Mouse (Mus musculus): ENCODE measurements around the gene Ppp1r37. TPM values are rescaled to one million over a fixed set of nuclear protein-coding genes. Genes with fewer than 3 reads are reported as not detected.

Gene Ppp1r37
- total RNA-seq, 2 experiments from 2014 or later, result 48.0 to 52.3 TPM

DNA sequence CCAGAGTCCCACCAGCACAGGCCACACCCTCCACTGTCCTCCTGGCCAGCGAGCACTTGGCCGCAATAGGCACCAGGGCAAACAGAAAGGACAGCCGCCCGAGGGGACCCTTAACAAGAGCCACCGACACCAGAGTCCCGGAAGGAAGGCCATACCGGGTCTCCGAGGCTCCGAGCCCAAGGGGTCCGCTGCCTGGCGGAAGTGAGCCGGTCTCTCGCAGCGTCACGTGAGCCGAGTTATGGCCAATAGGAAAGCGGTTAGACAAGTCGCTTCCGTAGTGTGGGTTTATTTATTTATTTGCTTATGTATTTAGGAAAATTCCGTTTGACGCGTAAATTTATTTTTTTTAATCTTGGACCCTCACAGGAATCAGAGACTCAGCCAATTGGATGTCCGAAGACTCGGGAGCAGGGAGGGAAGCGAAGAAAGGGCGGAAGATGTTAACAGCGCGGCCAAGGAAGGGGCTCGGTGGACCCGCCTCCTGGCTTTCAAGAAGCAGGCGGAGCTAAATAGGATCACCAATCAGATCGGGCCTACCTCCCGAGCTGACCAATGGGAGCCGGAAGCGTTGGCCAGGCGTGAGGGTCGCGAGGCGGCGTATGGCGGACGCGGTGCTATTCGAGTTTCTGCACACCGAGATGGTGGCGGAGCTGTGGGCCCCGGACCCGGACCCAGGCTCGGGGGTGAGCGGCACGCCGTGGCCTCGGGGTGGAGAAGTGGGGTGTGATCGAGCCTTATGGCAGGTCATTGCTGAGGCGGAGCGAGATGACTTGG, 54.5 kb downstream of the Ppp1r37 start, which contains the start of the genes Bloc1s3 and Trappc6a:
Gene Bloc1s3, minus strand, starts transcription at position 218 of the 774 bp plus-strand sequence.
Gene Trappc6a, plus strand, starts transcription at position 246 of the 774 bp plus-strand sequence.
- intact Hi-C loops (cut with DNase I), result loop anchor here (5.0 kb wide), 1 partner anchor 54 kb away; the partner anchor contains the start of gene Ppp1r37
- DNase-seq (ENCODE audit: low spot score), result peak; percentile 88

DNA sequence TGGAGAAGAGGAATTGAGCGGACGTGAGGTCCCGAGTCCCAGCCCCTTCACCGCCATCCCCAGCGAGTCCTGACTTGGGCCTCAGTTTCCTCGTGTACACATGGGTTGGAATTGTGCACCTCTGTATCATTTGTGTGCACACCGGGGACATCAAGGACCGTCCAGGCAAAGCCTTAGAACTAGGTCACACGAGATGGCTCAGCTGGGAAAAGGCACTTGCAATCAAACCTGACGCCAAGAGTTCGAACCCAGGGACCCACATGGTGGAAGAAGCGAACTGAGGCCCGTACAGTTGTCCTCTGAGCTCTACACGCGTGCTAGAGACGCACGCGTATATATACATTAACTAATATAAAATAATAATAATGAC, 55.3 kb downstream of the Ppp1r37 start:
- intact Hi-C loops (cut with DNase I), result loop anchor here (2.0 to 5.0 kb wide), 2 partner anchors 55 to 65 kb away; partner anchors contain the start of gene Ppp1r37
- DNase-seq (ENCODE audit: low spot score), result no peak

DNA sequence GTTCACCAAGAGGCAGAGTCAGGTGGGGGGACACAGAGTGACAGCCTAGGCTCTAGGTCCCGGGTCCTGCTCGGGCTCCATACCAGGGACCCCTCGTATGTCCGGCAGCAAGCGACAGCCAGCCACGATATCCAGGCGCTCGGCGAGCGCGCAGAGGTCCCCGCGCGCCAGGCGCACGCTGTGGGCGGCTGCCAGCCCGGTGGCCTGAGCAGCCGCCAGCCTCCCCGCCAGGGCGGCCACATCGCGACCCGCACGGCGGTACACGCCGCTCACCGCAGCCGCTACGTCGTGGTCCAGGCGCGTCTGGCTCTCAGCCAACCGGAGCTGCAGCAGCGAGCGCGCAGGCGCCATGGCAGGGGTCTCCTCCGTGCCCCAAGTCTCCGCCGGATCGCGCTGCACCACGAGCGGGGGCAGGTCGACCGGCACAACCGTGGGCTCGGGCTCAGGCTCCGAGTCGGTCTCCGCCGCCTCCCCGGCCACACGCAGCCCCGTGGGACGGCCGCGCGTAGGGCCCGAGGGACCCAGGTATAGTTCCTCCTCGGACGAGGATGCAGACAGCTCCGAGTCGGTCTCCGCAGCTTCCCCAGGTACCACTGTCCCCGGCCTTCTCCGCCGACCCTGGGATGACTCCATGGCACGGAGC, 55.8 kb downstream of the Ppp1r37 start:
- intact Hi-C loops (cut with DNase I), result loop anchor here (2.0 to 5.0 kb wide), 2 partner anchors 55 to 66 kb away; partner anchors contain the start of gene Ppp1r37
- no peak for DNase-seq (ENCODE audit: low spot score)

DNA sequence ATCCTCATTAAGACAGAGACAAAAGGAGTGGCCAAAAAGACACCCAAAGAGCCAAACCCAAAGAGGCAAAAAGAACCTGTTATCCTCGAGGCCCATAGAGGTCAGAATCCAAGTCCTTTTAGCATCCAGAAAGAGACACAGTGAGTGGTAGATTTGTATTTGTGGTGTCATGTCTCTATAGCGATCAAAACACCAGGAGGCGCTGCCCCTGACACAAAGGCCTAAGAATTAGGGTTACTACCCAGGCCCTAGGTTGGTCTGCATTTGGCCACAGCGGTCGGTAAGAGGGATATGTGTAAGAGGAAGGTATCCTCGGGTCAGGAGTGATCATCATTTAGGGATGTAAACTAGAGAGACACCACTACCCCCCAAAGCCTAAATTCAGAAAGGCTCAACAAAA, 56.5 kb downstream of the Ppp1r37 start:
- intact Hi-C loops (cut with DNase I), result loop anchor here (2.0 to 5.0 kb wide), 2 partner anchors 56 to 66 kb away; partner anchors contain the start of gene Ppp1r37

DNA sequence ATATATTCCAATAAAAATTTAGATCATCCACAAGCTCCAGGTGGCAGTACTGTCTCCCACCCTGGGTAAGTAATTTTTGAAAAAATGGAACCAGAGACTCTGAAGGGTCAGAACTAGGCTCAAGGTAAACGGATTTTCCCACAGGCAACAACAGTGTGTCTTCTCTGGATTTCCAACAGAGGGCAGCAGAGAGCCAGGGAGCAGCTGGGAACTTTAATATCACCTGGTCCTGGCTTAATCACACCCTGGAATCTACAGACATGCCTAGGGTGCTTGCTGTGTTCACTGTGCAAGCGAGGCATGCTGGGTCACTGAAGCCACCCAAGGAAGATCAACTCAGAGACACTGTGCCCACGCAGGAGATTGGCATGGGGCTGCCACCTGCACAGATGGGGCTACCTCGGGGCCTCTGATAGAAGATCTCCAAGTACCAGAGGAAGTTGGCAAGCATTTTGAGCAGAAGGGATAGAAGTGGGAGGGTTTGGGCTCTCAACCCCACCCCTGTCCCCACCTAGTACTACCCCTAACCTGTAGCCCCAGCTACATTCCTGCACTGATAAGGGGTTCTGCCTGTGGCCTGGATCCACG, 59.3 kb downstream of the Ppp1r37 start:
- intact Hi-C loops (cut with DNase I), result loop anchor here (1.0 to 5.0 kb wide), 3 partner anchors 42 to 115 kb away; no protein-coding TSS in a partner anchor
- no peak for DNase-seq (ENCODE audit: low spot score)

More for the DNA sequence above, 56.5 kb downstream of the Ppp1r37 start:
- no peak for DNase-seq (ENCODE audit: low spot score)

DNA sequence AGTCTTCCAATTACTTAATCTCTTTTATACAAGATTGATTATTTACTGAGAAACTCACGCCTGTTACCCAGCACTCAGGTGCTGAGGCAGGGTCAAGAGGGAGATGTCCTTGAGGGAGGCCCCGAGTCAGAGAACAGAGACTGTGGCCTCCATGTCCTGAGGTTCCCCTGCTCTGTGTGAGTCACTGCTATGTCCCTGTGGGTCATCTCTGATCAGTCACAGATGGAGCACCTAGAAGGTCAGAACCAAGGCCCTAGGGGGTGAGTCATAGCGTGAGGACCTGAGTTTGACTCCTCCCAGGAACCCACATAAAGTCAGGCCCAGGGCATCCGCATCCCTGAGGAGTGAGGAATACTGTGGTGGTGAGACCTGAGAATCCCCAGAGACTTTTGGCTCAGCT, 61.2 kb downstream of the Ppp1r37 start:
- intact Hi-C loops (cut with DNase I), result loop anchor here (5.0 kb wide), 1 partner anchor 94 kb away; no protein-coding TSS in a partner anchor
- DNase-seq (ENCODE audit: low spot score), result no peak

DNA sequence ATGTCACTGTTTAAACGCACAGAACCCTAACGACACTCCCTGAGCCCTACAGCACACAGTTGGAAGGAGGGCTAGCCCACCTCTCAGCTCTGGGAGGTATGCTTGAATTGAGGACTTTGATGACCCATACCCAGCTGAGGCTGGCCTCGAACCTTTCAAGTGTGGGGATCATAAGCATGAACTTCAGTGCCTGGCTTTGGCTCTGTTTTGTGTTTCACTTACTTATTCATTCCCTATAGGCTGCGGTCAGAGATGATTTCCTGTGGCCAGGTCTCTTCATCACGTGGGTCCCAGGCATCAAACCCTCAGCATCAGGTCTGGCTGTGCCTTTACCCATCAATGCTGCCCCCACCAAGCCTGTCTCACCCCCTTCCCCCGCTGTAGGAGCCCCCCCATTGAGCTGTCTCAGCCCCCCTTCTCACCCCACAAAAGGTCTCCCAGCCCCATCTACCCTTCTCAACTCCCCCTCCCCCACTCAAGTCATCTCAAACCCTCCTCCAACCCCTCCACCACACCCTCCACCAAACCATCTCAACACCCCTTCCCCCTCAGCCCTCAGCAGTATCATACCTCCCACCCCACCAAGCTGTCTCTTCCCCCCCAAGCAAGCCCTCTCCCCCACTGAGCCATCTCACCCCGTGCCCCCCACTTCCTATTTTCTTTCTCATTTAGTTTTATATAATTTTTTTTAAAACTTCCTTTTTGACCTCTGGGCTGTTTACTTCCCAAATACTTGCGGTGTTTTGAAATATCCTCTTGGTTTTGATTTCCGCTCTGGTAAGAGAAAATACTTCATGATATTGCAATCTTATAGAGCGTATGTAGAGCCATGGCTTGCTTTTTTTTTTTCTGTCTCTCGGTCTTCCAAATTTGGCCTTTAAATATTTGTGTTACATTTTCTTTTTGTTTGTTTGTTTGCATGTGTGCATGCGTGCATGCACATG, 62.2 kb downstream of the Ppp1r37 start:
- intact Hi-C loops (cut with DNase I), result loop anchor here (5.0 kb wide), 1 partner anchor 93 kb away; no protein-coding TSS in a partner anchor

DNA sequence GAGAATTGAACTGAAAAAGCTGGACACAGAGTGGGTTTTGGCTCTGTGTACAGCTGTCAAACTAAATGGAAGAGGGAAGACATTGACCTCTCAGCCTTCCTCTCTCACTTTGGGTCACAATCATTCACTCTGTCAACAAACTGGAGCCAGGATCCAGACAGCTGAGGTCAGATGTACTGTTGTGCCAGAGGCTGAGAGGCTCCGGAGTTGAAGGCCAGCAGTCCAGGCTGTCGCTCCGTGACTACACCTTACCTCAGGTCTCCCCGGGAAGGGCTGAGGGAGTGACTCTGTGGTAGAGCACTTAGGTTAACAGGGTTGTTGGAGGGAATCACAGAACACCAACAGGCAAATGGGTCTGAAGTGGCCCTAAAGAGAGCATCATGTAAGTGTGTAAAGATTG, 64.5 kb downstream of the Ppp1r37 start:
- no peak for DNase-seq (ENCODE audit: low spot score)

More for the DNA sequence above, 62.2 kb downstream of the Ppp1r37 start:
- DNase-seq (ENCODE audit: low spot score), result no peak

DNA sequence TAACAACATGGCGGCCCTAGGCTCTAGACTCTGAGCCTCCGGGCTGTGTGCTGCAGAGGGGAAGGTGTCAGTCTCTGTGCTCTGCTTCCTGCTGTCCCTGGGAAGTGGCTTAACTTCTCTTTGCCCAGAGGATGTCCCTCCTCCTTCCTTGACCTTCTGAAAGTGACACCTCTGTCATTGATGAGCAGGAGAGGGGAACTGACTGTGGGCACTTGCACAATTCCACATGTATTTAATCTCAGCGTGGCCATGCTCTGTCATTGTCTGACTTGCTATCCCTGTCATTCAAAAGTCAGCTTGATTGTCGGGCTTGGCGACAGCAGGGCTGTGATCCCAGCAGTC, 66.7 kb downstream of the Ppp1r37 start:
- intact Hi-C loops (cut with DNase I), result no loop called here
- DNase-seq (ENCODE audit: low spot score), result no peak

More for the DNA sequence above, 64.5 kb downstream of the Ppp1r37 start:
- intact Hi-C loops (cut with DNase I), result no loop called here

DNA sequence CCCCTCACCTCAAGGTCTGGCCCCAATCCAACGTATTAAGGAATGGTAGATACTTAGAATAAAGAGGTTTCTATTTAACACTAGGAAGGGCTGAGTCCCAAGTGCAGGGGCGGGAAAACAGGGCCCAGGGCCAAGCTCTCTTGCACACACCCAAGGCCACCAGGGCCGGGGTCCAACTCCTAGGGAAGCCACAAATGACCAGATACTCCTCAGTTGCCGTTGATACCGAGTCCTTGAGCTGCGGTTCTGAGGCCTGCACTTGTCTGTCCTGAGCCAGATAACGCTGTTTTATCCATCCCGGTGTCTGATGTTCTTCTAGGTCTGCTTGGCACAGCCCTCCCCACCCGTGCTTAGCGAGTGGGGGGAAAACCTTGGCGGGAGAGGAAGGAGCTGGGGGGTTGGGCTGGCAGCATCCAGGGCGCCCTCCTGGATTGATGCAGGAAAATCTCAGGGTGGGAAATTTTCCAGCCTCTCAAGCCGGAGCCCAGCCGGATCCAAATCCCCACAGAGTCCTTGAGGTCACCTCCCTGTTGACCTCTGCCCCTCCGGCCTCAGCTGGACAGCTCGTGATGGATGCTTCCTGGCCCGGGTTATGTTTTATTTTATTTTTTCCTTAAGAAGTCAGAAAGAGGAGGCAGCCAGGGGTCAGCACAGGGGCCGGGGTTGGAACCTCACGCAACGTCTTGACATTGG, 67.2 kb downstream of the Ppp1r37 start:
- no peak for DNase-seq (ENCODE audit: low spot score)
- intact Hi-C loops (cut with DNase I), result no loop called here

DNA sequence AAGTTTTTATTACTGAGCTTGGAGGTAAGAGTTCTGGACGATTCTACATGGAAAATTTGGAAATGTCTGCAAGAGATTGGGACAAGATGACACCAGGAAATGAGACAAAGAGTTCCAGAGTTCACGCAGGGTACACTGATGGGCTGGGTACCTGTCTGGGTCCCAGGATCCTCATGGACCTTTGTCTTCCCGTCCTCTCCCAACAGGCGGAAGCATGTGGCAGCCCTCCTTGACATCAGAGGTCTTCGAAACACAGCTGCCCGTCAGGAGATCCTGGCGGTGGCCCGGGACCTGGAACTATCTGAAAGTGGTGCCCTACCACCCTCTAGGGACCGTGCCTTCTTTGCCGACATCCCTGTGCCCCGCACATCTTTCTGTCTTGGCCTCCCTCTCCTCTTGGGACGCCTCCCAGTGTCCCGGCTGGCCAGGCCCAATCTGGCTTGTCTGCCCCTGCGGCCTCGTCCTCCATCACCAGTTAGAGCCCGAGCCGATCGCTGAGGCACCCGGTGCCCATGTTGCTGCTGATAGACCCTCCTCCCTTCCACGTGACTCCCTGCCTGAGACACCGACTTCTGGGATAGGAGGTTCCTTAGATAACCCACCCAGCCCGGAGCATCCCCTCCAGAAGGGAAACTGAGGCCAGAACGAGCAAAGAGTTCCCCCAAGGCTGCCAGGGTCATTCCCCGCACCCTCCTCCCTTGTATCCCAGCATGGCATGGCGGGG, 68.0 kb downstream of the Ppp1r37 start:
- intact Hi-C loops (cut with DNase I), result no loop called here
- no peak for DNase-seq (ENCODE audit: low spot score)

DNA sequence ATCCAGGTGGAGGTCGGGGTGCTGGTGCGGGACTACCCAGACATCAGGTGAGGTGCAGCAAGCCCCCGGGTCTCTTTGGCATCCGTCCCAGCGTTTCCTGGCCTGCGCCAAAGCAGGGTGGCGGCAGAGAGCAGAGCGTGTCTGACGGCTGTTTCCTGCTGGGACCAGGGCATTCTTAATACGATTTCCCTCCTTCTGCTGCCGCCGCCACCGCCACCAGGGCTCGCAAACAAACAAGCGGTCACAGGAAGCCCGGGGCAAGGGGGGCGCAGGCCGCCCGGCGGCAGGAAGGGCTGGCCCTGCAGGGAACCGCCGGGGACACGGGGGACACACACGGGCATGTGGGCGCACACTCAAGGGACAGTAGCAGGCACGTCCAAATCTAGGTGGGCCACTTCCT, 71.1 kb downstream of the Ppp1r37 start:
- intact Hi-C loops (cut with DNase I), result no loop called here
- peak; percentile 37 for DNase-seq (ENCODE audit: low spot score)

DNA sequence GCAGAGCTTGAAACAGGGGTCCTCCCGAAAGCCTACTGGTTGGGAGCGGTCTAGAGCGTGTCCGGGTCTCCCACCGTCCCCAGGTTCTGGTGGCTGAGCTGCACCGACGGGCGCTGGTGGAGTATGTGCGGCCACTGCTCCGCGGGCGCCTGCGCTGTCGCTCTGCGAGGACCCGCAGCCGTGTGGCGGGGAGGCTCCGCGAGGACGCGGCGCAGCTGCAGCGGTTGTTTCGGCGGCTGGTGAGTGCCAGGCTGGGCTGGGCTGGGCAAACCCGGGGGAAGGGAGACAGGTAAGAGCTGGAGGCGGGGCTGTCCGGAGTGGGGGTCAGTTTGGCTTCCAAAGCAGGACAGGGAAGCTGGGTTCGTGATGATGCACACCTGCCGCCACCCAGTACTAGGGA, 73.4 kb downstream of the Ppp1r37 start:
- DNase-seq (ENCODE audit: low spot score), result no peak
- intact Hi-C loops (cut with DNase I), result no loop called here

DNA sequence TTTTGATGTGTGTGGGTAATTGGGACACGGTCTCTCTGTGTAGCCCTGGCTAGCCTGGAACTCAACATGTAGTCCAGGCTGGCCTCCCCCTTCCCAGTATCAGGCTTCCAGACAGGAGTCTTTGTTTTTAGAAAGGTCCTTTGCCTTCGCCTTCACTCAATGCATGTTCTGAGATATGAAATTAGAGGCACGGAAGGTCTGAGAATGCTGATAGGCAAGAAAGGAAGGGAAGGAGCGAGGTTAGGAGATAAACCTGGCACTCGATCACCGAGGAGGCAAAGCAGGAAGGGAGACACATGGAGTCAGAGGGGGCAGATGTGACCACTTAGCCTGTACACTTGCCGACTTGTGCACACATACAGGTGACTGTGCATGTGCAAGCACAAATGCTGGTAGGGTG, 76.3 kb downstream of the Ppp1r37 start:
- intact Hi-C loops (cut with DNase I), result no loop called here

DNA sequence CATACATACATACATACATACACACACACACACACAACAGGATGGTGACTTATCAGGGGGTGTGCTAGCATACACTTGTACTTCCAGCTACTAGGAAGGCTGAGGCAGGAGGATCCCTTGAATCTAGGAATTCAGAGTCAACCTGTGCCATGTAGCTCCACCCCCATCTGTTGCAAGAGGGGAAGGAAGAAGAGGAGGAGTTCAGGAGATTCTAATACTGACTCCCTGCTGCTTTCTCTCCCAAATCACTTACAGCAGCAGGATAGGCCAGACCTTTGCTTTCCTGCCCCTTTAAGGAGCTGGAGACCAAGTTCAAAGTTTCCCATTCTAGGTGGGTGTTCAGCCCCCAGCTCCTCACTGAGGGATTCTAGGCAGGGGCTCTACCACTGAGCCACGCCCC, 77.4 kb downstream of the Ppp1r37 start:
- intact Hi-C loops (cut with DNase I), result no loop called here
- DNase-seq (ENCODE audit: low spot score), result no peak

More for the DNA sequence above, 76.3 kb downstream of the Ppp1r37 start:
- no peak for DNase-seq (ENCODE audit: low spot score)

DNA sequence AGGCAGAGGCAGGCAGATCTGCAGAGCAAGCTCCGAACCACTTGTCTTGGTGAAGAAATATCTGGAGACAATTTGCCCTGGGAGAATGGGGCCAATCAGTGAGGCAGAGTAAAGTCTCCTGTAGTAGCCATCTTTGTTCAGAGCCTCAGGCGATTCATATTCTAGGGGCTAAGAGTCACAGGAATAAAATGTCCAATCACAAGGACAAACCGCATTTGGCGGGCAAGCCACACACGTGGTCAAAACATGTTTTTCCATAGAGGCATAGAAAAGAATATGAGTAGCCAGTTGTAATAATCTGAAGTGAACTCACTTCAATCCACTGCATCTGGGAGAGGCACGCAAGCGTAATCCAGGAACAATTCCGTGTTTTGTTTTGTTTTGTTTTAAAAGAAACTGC, 79.6 kb downstream of the Ppp1r37 start:
- no peak for DNase-seq (ENCODE audit: low spot score)
- intact Hi-C loops (cut with DNase I), result no loop called here

Measured in heart, postnatal 25 days (tissue).